Mouse (Mus musculus) midbrain, embryonic 14.5 days (tissue): ENCODE measurements at regions not wholly inside any gene's neighbourhood (a gene's known extent, or its start where the extent isn't known, plus 50 kb on each side); places are given as distances from the start of the nearest gene placed in this dataset.
A peak's percentile ranks its signal among the peaks of the same experiment; 100 is the strongest.

Experiments
- ATAC-seq: fragments of 200-750 bp; cut with Nextera tagmentation; 2 replicates; pipeline ENCODE4 v1.8.0; 2017; ENCODE audit warnings: moderate number of reproducible peaks, moderate library complexity; ENCODE audit not compliant: low FRiP score, low TSS enrichment
- DNase-seq: peaks from one replicate; pipeline ENCODE4 v3.0.0-alpha.2; 2015
- H3K27ac ChIP-seq: fragments of 300-500 bp; sonication (generic); replicated peaks from 2 replicates; pipeline ENCODE4 v1.5.1; 2014; ENCODE audit warnings: mild to moderate bottlenecking, low read depth, low read length, moderate library complexity
- H3K27me3 ChIP-seq: fragments of 300-500 bp; sonication (generic); 2 replicates; pipeline ENCODE4 v1.6.1; 2014; ENCODE audit warnings: low read length, control low read depth, mixed read lengths; ENCODE audit not compliant: control insufficient read depth, insufficient read depth
- H3K36me3 ChIP-seq: fragments of 300-500 bp; sonication (generic); 2 replicates; pipeline ENCODE4 v1.6.1; 2014; ENCODE audit warnings: low read length, control low read depth; ENCODE audit not compliant: control insufficient read depth, insufficient read depth
- H3K4me1 ChIP-seq: fragments of 300-500 bp; sonication (generic); 2 replicates; pipeline ENCODE4 v1.6.1; 2014; ENCODE audit warnings: mild to moderate bottlenecking, antibody characterized with exemption, low read length, control low read depth; ENCODE audit not compliant: control insufficient read depth, insufficient read depth
- H3K4me2 ChIP-seq: fragments of 300-500 bp; sonication (generic); 2 replicates; pipeline ENCODE4 v1.6.1; 2014; ENCODE audit warnings: mild to moderate bottlenecking, low read length, moderate library complexity
- H3K4me3 ChIP-seq: fragments of 300-500 bp; sonication (generic); replicated peaks from 2 replicates; pipeline ENCODE4 v1.5.1; 2014; ENCODE audit warnings: low read depth, low read length
- H3K9ac ChIP-seq: fragments of 300-500 bp; sonication (generic); replicated peaks from 2 replicates; pipeline ENCODE4 v1.6.1; 2014; ENCODE audit warnings: mild to moderate bottlenecking, low read length, moderate library complexity
- H3K9me3 ChIP-seq: fragments of 300-500 bp; sonication (generic); 2 replicates; pipeline ENCODE4 v1.6.1; 2016; ENCODE audit warnings: low read length, control low read depth, mixed read lengths; ENCODE audit not compliant: control insufficient read depth
- WGBS: fragments of 180-500 bp; shearing (Covaris S2); extraction: QIAGEN DNeasy Blood & Tissue Kit; methylation state at CpG from one replicate; pipeline ENCODE4 v1.1.7; 2014; 5-methylcytosine and 5-hydroxymethylcytosine counted together

GRCm38 (mm10) chr10:118749756-118750155 is 120.3 kb downstream of the Dyrk2 start:
- DNase-seq: no peak
- Histone ChIP-seq H3K9me3 (no peaks in the 10 kb centered on the region), H3K9ac (no peak overlapping the region), H3K27me3 (no peaks in the 10 kb centered on the region), H3K4me3 (no peak overlapping the region), H3K4me2 (no peak overlapping the region), H3K4me1 (no peaks in the 10 kb centered on the region), H3K36me3 (no peaks in the 10 kb centered on the region), H3K27ac (no peak overlapping the region)
- ATAC-seq: no peak
- WGBS: 61% methylated on average over 6 of the region's 6 CpGs

GRCm38 (mm10) chr10:118751110-118751509 is 118.9 kb downstream of the Dyrk2 start:
- H3K9me3 ChIP-seq: no peaks in the 10 kb centered on the region
- H3K27ac ChIP-seq: no peak overlapping the region
- no peaks in the 10 kb centered on the region for H3K27me3 ChIP-seq
- no peaks in the 10 kb centered on the region for H3K36me3 ChIP-seq
- no peak overlapping the region for H3K4me3 ChIP-seq
- ATAC-seq (no peak), DNase-seq (no peak)
- no peaks in the 10 kb centered on the region for H3K4me1 ChIP-seq
- H3K9ac ChIP-seq: no peak overlapping the region
- no peak overlapping the region for H3K4me2 ChIP-seq
- WGBS: 91% methylated on average over 2 of the region's 2 CpGs

- ATAC-seq (no peak), DNase-seq (no peak)
- no peak overlapping the region for H3K4me3 ChIP-seq
- H3K27me3 ChIP-seq: no peaks in the 10 kb centered on the region
- H3K9ac ChIP-seq: no peak overlapping the region
- no peak overlapping the region for H3K4me2 ChIP-seq
- no peaks in the 10 kb centered on the region for H3K9me3 ChIP-seq
- H3K36me3 ChIP-seq: no peaks in the 10 kb centered on the region
- WGBS: 86% methylated on average over 5 of the region's 5 CpGs
- no peaks in the 10 kb centered on the region for H3K4me1 ChIP-seq
- no peak overlapping the region for H3K27ac ChIP-seq
Measured at GRCm38 (mm10) chr10:118753061-118753775, 116.8 kb downstream of the Dyrk2 start.

GRCm38 (mm10) chr10:118754791-118755190 is 115.2 kb downstream of the Dyrk2 start:
- 73% methylated on average over 13 of the region's 13 CpGs for WGBS
- no peak overlapping the region for H3K4me3 ChIP-seq

GRCm38 (mm10) chr10:118758825-118759471 is 111.1 kb downstream of the Dyrk2 start:
- no peak overlapping the region for H3K27ac ChIP-seq
- H3K4me1 ChIP-seq: 0 out of 2 replicates have a peak, but pooled peaks cover 4% of the 10 kb centered on the region
- no peaks in the 10 kb centered on the region for H3K36me3 ChIP-seq
- no peak overlapping the region for H3K9ac ChIP-seq
- no peaks in the 10 kb centered on the region for H3K9me3 ChIP-seq
- DNase-seq: peak; percentile 46
- no peak for ATAC-seq
- H3K4me3 ChIP-seq: no peak overlapping the region
- 79% methylated on average over 18 of the region's 18 CpGs for WGBS
- no peaks in the 10 kb centered on the region for H3K27me3 ChIP-seq
- no peak overlapping the region for H3K4me2 ChIP-seq

More at GRCm38 (mm10) chr10:118754791-118755190, 115.2 kb downstream of the Dyrk2 start:
- Histone ChIP-seq H3K36me3 (no peaks in the 10 kb centered on the region), H3K27ac (no peak overlapping the region), H3K27me3 (no peaks in the 10 kb centered on the region), H3K9me3 (no peaks in the 10 kb centered on the region), H3K9ac (no peak overlapping the region), H3K4me1 (no peaks in the 10 kb centered on the region), H3K4me2 (no peak overlapping the region)
- DNase-seq (no peak), ATAC-seq (no peak)

- ATAC-seq (no peak), DNase-seq (peak; percentile 50)
- H3K4me1 ChIP-seq: 0 out of 2 replicates have a peak, but pooled peaks cover 4% of the 10 kb centered on the region
- no peak overlapping the region for H3K4me2 ChIP-seq
- no peaks in the 10 kb centered on the region for H3K27me3 ChIP-seq
- H3K36me3 ChIP-seq: no peaks in the 10 kb centered on the region
- no peak overlapping the region for H3K9ac ChIP-seq
- H3K9me3 ChIP-seq: no peaks in the 10 kb centered on the region
- H3K4me3 ChIP-seq: no peak overlapping the region
- 31% methylated on average over 8 of the region's 8 CpGs for WGBS
- no peak overlapping the region for H3K27ac ChIP-seq
Measured at GRCm38 (mm10) chr10:118760441-118760840, 109.6 kb downstream of the Dyrk2 start.

- WGBS: 84% methylated on average over 10 of the region's 10 CpGs
- H3K4me3 ChIP-seq: no peak overlapping the region
- 0 out of 2 replicates have a peak, but pooled peaks cover 4% of the 10 kb centered on the region for H3K4me1 ChIP-seq
- no peak overlapping the region for H3K4me2 ChIP-seq
- no peaks in the 10 kb centered on the region for H3K27me3 ChIP-seq
- no peaks in the 10 kb centered on the region for H3K36me3 ChIP-seq
- H3K9ac ChIP-seq: no peak overlapping the region
- DNase-seq (no peak), ATAC-seq (no peak)
- no peaks in the 10 kb centered on the region for H3K9me3 ChIP-seq
- no peak overlapping the region for H3K27ac ChIP-seq
Measured at GRCm38 (mm10) chr10:118761101-118761868, 108.7 kb downstream of the Dyrk2 start.

- 0 out of 2 replicates have a peak, but pooled peaks cover 4% of the 10 kb centered on the region for H3K4me1 ChIP-seq
- H3K27me3 ChIP-seq: no peaks in the 10 kb centered on the region
- no peak overlapping the region for H3K9ac ChIP-seq
- DNase-seq (no peak), ATAC-seq (no peak)
- no peak overlapping the region for H3K4me2 ChIP-seq
- H3K9me3 ChIP-seq: no peaks in the 10 kb centered on the region
- 93% methylated on average over 9 of the region's 9 CpGs for WGBS
- H3K36me3 ChIP-seq: no peaks in the 10 kb centered on the region
- no peak overlapping the region for H3K4me3 ChIP-seq
- no peak overlapping the region for H3K27ac ChIP-seq
Measured at GRCm38 (mm10) chr10:118765051-118765450, 105.0 kb downstream of the Dyrk2 start.
